Mouse (Mus musculus) stomach, embryonic 16.5 days (tissue): ENCODE measurements around the gene N4bp2. TPM values are rescaled to one million over a fixed set of nuclear protein-coding genes. Genes with fewer than 3 reads are reported as not detected.
"Not testable (repeated sequence)": the region's sequence is repeated elsewhere in the genome, so short reads cannot be mapped to it uniquely, and the experiment has no call there.

Experiments used
- ATAC-seq: fragments of 200-750 bp; cut with Nextera tagmentation; 2 replicates; pipeline ENCODE4 v1.8.0; 2017; ENCODE audit warnings: moderate number of reproducible peaks, moderate TSS enrichment; ENCODE audit not compliant: insufficient read depth, low FRiP score
- H3K27ac ChIP-seq: fragments of 300-500 bp; sonication (generic); 2 replicates; pipeline ENCODE4 v1.5.1; 2014; ENCODE audit warnings: low read length
- H3K27me3 ChIP-seq: fragments of 300-500 bp; sonication (generic); 2 replicates; pipeline ENCODE4 v1.6.1; 2014; ENCODE audit warnings: low read length, control low read depth, mixed read lengths; ENCODE audit not compliant: control insufficient read depth, insufficient read depth
- H3K36me3 ChIP-seq: fragments of 300-500 bp; sonication (generic); 2 replicates; pipeline ENCODE4 v1.6.1; 2014; ENCODE audit warnings: low read length; ENCODE audit not compliant: control insufficient read depth, insufficient read depth
- H3K4me1 ChIP-seq: fragments of 300-500 bp; sonication (generic); 2 replicates; pipeline ENCODE4 v1.6.1; 2014; ENCODE audit warnings: low read length, control low read depth, mixed read lengths; ENCODE audit not compliant: control insufficient read depth, insufficient read depth
- H3K4me2 ChIP-seq: fragments of 300-500 bp; sonication (generic); 2 replicates; pipeline ENCODE4 v1.6.1; 2014; ENCODE audit warnings: low read depth, low read length, mixed read lengths
- H3K4me3 ChIP-seq: fragments of 300-500 bp; sonication (generic); replicated peaks from 2 replicates; pipeline ENCODE4 v1.5.1; 2014; ENCODE audit warnings: mild to moderate bottlenecking, low read length
- H3K9ac ChIP-seq: fragments of 300-500 bp; sonication (generic); 2 replicates; pipeline ENCODE4 v1.6.1; 2014; ENCODE audit warnings: low read length
- H3K9me3 ChIP-seq: fragments of 300-500 bp; sonication (generic); replicated peaks from 2 replicates; pipeline ENCODE4 v1.6.1; 2016; ENCODE audit warnings: low read length, control low read depth; ENCODE audit not compliant: control insufficient read depth
- WGBS: fragments of 180-500 bp; shearing (Covaris S2); extraction: QIAGEN DNeasy Blood & Tissue Kit; methylation state at CpG from one replicate; pipeline ENCODE4 v1.1.7; 2014; 5-methylcytosine and 5-hydroxymethylcytosine counted together
- polyA plus RNA-seq: library from polyadenylated mRNA; unstranded; fragments of >200 nt; fragmentation: Nextera tagmentation; extraction: Ambion mirVana; gene quantifications from 2 replicates; pipeline ENCODE4 v1.2.1, GENCODE M21; 2015

Gene N4bp2
- polyA plus RNA-seq, 1 experiment from 2014 or later: 17.3 TPM

DNA sequence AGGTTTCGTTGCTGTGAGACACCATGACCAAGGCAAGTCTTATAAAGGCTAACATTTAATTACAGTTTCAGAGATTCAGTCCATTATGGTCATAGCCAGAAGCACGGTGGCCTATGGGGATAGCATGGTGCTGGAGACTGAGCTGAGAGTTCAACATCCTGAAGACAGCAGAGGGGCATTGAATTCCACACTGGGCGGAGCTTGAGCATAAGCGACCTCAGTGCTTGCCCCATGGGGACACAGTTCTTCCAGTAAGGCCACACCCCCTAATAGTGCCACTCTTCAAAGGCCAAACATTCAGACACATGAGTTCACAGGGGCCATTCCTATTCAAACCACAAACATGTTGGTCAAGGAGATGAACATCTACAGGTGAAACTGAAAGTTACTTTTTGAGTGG, 12.8 kb downstream of the N4bp2 start:
- H3K27me3 ChIP-seq: no peaks in the 10 kb centered on the region
- 84% methylated on average over 4 of the region's 4 CpGs for WGBS
- no peaks in the 10 kb centered on the region for H3K4me1 ChIP-seq
- H3K36me3 ChIP-seq: peaks cover 11% of the 10 kb centered on the region; the same call in 1 of the 2 replicates
- H3K9me3 ChIP-seq: no peaks in the 10 kb centered on the region
- no peak overlapping the region for H3K9ac ChIP-seq
- H3K27ac ChIP-seq: no peak overlapping the region
- no peak overlapping the region for H3K4me3 ChIP-seq
- no peak for ATAC-seq
- no peak overlapping the region for H3K4me2 ChIP-seq

DNA sequence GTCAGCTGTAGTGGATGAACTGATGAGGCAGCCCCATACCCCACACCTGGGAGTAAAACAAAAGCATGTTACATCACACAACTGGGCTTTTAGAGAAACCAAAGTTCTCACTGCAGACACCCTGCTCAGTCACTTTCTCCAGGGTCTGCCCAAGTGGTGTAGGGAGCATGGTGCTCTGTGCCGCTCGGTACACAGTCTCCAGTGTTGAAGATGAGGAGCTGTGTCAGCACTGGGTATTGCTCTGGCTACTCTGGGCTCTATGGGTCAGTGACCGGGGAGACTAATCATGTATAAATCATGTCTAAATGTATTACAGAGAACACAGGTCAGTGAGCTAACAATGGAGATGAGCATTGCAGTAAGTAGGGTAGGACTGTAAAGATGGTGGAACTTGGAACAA, 13.6 kb downstream of the N4bp2 start:
- Histone ChIP-seq H3K4me3 (no peak overlapping the region), H3K27me3 (no peaks in the 10 kb centered on the region), H3K4me2 (no peak overlapping the region), H3K4me1 (no peaks in the 10 kb centered on the region), H3K36me3 (peaks cover 11% of the 10 kb centered on the region; the same call in 1 of the 2 replicates), H3K9ac (no peak overlapping the region), H3K9me3 (no peaks in the 10 kb centered on the region), H3K27ac (no peak overlapping the region)
- ATAC-seq: no peak
- WGBS: 91% methylated on average over 3 of the region's 3 CpGs

DNA sequence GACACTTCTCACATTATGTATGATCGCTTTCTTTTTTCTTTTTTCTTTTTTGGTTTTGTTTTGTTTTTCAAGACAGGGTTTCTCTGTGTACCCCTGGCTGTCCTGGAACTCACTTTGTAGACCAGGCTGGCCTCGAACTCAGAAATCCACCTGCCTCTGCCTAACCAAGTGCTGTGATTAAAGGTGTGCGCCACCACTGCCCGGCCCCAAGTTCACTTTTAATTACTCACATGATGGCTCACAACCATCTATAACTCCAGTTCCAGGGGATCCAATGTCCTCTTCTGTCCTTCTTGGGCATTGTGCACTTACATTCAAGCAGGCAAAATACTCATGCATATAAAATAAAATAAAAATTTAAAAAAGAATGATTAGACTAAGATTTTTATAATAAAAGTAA, 15.7 kb downstream of the N4bp2 start:
- H3K36me3 ChIP-seq: peaks cover 11% of the 10 kb centered on the region; the same call in 1 of the 2 replicates
- H3K27ac ChIP-seq, H3K4me2 ChIP-seq, ATAC-seq, H3K4me3 ChIP-seq, H3K27me3 ChIP-seq, H3K9ac ChIP-seq, H3K4me1 ChIP-seq, H3K9me3 ChIP-seq: not testable (repeated sequence)
- 90% methylated on average over 4 of the region's 4 CpGs for WGBS

DNA sequence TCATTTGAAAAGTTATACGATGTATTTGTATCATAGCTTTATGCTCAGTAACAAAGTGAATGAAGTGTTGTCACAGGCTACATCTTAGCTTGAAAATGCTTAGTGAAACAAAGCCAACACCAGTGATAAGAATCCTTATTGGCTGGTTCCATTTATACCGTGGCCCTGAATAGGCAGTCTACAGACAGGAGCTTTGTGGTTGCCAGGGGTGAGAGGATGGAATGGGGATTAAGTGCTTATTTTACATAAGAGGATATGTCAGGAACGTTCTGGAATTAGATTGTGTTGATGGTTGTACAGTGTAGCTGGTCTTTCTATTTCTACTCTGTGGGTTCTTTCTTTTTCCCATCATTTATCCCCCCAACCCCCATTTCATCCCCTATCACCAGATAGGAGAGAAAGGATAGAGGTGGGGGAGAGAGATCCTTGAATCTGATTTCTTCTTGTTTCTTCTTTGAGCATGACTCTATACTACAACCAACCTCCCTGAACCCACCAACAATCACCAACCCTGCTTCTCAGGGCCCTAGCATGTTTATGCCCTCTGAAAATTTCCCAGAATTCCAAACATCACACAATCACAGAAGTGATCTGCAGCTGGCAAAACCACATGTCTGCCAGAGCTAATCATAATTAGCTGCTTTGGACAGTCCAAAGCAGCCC, 16.2 kb downstream of the N4bp2 start:
- ATAC-seq: no peak
- Histone ChIP-seq H3K27me3 (no peaks in the 10 kb centered on the region), H3K27ac (no peak overlapping the region), H3K9ac (no peak overlapping the region), H3K4me1 (no peaks in the 10 kb centered on the region), H3K4me2 (no peak overlapping the region), H3K4me3 (no peak overlapping the region), H3K9me3 (no peaks in the 10 kb centered on the region), H3K36me3 (peaks cover 11% of the 10 kb centered on the region; the same call in 1 of the 2 replicates)
- WGBS: 84% methylated on average over 3 of the region's 3 CpGs

DNA sequence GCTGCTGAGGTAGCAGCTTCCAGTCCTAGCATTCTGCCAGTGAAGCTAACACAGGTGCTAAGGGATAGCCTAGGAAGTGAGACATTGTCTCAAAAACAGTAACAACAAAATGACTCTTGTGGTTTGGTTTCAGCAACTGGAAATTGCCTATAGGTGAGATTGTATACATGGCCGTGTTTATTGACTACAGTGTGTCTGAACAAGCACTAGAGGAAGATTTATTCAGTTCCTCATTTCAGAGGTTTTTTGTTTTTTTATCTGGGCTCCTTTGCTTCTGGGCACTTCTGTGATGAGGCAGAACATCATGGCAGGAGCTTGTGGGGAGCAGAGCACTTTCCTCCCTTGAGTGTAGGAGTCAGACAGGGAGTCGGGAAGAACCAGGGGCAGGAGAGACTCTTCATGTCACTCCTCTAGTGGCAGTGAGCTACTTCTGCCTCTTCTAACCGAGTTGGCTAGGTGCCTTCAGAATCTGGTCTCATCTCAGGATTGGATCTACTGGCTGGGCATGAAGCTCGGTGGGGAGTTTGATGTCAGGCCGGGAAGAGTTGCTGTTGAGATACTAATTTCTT, 17.9 kb downstream of the N4bp2 start:
- no peak overlapping the region for H3K4me3 ChIP-seq
- ATAC-seq: no peak

DNA sequence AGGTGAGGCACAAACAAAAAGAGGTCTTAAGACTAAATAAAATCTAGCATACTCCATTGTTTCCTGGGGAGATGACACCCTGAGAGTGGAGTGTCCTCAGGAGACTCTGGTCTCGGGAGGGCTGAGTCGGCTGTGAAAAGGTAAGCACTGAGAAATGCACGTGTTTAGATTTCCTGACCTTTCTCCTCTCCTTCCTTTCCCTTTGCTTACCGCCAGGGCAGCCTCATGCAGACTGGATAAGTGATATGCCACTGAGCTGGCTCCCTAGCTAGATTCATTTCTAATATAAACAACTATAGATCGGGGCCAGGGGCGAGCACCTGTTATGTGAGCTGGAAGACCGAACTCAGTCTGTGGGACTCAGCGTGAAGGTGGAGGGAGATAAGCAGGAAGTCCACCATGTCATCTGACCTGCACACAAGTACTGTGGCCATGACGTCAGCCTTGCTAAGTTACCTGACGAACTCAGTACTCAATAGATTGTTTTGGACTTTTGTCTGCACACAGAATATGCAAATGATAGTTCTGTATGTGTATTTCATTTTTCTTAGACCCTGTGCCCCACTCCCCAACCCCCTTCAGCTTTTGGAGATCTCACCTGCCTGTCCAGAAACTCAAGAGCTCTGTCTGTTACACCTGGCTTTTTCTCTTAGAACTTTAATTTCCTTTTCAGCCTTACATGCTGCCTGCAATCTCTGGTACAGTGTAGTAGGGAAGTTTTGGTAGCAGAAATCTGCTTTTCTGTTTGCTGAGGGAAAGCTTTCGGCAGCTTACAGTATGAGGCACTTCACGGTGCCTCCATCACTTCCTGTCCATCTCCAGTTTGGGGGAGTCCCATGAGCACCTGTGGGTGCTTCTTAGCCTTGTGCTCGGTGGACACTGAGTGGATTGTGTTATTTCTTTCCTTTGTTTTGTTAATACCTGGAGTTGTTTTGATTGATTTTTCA, 18.7 kb downstream of the N4bp2 start:
- Histone ChIP-seq H3K4me3 (no peak overlapping the region), H3K36me3 (0 out of 2 replicates have a peak, but pooled peaks cover 6% of the 10 kb centered on the region), H3K4me1 (no peaks in the 10 kb centered on the region), H3K9ac (no peak overlapping the region), H3K27me3 (no peaks in the 10 kb centered on the region), H3K4me2 (no peak overlapping the region), H3K27ac (no peak overlapping the region), H3K9me3 (no peaks in the 10 kb centered on the region)
- ATAC-seq: no peak
- WGBS: 62% methylated on average over 13 of the region's 13 CpGs

More for the DNA sequence above, 17.9 kb downstream of the N4bp2 start:
- Histone ChIP-seq H3K9me3 (no peaks in the 10 kb centered on the region), H3K36me3 (peaks cover 11% of the 10 kb centered on the region; the same call in 1 of the 2 replicates), H3K9ac (no peak overlapping the region), H3K4me2 (no peak overlapping the region), H3K4me1 (no peaks in the 10 kb centered on the region), H3K27me3 (no peaks in the 10 kb centered on the region), H3K27ac (no peak overlapping the region)
- 77% methylated on average over 5 of the region's 5 CpGs for WGBS

DNA sequence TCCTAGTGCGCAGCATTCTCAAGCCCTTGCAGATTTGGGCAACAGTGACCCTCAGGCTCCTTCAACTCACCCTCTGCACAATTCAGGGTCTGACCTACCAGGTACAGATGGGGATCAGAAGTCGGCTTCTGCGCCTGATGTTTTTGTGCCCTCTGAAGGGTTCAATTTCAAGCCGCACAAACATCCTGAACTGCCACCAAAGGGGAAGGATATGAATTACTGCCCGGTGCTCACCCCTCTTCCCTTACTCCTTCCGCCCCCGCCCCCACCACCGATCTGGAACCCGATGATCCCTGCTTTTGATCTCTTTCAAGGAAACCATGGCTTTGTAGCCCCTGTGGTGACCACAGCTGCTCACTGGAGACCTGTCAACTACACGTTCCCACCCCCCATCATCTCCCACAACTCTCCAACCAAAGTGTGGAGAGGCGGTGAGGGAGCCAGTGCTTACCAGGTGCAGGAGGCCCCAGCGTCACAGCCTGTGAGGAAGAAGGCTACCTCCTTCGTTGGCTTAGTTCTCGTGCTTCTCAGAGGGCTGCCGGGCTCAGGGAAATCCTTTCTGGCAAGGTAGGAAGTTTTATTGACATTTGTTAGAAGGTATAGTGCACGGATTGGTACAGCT, 27.4 kb downstream of the N4bp2 start:
- Histone ChIP-seq H3K36me3 (peaks cover 21% of the 10 kb centered on the region), H3K4me1 (no peaks in the 10 kb centered on the region), H3K27me3 (no peaks in the 10 kb centered on the region), H3K4me3 (no peak overlapping the region), H3K9ac (no peak overlapping the region), H3K9me3 (no peaks in the 10 kb centered on the region), H3K27ac (no peak overlapping the region), H3K4me2 (no peak overlapping the region)
- WGBS: 74% methylated on average over 16 of the region's 16 CpGs
- no peak for ATAC-seq

DNA sequence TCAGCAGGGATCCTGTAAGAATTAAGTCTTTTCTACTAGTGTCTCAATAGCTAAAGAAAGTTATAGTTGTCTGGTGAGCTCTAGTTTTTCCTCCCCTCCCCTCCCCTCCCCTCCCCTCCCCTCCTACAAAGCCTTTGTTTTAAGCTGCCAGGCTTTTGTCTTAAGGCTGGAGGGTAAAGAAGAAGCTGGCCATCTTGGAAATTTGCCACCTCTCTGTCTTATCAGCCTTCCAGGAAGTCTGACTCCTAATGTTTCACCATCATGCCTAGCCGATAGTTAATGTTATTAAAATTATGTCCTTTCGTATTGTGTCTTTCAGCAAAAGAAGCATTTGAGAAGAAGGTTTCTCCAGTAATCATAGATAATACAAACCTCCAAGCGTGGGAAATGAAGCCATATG, 30.9 kb downstream of the N4bp2 start:
- Histone ChIP-seq H3K9ac (no peak overlapping the region), H3K27ac (no peak overlapping the region), H3K4me2 (no peak overlapping the region), H3K36me3 (peaks cover 24% of the 10 kb centered on the region), H3K4me3 (no peak overlapping the region), H3K27me3 (no peaks in the 10 kb centered on the region), H3K4me1 (no peaks in the 10 kb centered on the region), H3K9me3 (no peaks in the 10 kb centered on the region)
- ATAC-seq: no peak
- WGBS: 85% methylated on average over 3 of the region's 3 CpGs
